Mouse (Mus musculus): ENCODE results near the gene Cbln1. TPM values are rescaled to one million over a fixed set of nuclear protein-coding genes. Genes with fewer than 3 reads are reported as not detected.

Gene Cbln1
- total RNA-seq, 2 experiments from 2014 or later = 0.16 TPM; not detected in 1

- DNase-seq = no peak
Measured at GRCm38 (mm10) chr8:87469931-87470833, 2.2 kb downstream of the Cbln1 start.

DNA sequence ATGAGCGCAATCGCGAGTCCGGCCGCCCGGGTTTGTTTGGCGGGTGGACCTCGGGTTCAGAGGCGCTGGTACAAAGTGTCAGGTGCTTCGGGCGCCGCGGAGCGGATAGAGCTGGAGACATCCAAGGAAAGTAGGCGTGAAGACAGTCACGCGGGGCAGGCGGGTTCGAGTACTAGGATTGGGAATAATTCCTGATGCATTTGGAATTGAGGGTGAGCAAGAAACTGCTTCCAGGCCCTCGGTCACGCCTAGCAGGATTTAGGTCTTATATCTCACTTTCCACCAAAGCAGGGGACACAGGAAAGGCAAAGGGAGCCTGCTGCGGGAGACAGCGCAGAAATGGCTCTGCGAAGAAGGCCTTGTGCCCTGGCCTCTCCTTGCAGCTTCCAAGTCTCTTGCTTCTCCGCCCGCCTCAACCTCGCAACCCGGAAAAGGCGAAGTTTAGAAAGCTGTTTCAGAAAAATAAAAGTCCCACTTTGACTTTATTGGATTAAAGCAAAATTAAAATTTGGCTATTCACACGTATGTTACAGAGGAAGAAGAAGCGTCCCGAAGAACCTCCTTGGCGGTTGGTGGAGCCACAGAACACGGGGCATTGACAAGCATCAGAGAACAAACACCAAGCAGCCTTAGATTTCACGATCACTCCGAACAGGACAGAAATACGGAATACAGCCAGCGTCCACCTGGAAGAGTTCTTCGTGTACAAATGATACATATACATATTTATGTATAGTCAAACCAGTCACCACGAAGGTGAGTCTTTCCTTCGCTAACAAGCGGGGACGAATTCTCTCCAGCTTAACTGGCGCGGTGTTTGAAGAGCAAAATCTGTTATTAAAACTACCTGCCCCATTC lies 3.2 kb downstream of the Cbln1 start:
- DNase-seq = no peak

- DNase-seq = no peak
Measured at GRCm38 (mm10) chr8:87468416-87468957, 3.9 kb downstream of the Cbln1 start.

- DNase-seq = no peak
Measured at GRCm38 (mm10) chr8:87467906-87468305, 4.5 kb downstream of the Cbln1 start.

GRCm38 (mm10) chr8:87466936-87467602 lies 5.3 kb downstream of the Cbln1 start:
- DNase-seq = no peak

DNA sequence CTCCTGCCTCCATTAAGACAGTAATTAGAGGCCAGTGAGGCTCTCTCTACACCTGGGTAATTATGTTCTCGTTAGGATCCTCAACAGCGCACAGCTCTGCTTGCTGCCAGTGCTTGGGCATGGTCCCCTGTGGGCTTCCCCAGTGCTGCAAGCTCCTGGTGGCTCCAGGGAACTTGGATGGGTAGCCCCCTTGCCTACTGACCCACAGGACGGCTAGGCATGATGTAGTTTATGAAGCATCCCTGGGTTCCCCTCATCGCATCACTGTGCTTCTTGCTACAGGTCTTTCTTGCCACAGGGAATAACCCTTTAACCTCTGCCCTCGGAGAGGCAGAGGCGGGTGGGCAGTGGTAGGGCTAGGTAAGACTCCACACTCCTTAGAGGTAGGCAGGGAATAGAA lies 6.1 kb downstream of the Cbln1 start:
- DNase-seq = no peak

GRCm38 (mm10) chr8:87464446-87464845 lies 8.0 kb downstream of the Cbln1 start:
- DNase-seq = no peak

GRCm38 (mm10) chr8:87461801-87462200 lies 10.6 kb downstream of the Cbln1 start:
- DNase-seq = no peak

- no peak for DNase-seq
Measured at GRCm38 (mm10) chr8:87456949-87457348, 15.5 kb downstream of the Cbln1 start.

- no peak for DNase-seq
Measured at GRCm38 (mm10) chr8:87452815-87453214, 19.6 kb downstream of the Cbln1 start.

- DNase-seq = no peak
Measured at GRCm38 (mm10) chr8:87451737-87452136, 20.7 kb downstream of the Cbln1 start.

DNA sequence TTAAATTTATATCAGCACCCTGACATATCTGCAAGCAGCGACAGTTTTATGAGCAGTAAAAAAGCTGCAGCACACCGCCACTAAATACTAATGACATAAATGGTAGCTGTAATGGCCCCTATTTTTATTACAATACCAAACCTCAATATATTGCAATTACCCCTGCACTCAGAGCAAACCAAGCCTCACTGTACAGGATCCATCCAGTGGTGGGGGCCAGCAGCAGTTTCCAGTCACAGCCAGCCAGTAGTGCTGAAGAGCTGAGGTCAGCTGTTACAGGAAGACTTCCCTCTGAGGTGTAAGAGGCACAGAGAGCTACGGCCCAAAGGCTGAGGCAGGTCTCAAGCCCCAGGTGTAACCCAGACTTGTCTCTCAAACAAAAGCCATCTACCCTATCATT lies 37.8 kb downstream of the Cbln1 start:
- DNase-seq = no peak

DNA sequence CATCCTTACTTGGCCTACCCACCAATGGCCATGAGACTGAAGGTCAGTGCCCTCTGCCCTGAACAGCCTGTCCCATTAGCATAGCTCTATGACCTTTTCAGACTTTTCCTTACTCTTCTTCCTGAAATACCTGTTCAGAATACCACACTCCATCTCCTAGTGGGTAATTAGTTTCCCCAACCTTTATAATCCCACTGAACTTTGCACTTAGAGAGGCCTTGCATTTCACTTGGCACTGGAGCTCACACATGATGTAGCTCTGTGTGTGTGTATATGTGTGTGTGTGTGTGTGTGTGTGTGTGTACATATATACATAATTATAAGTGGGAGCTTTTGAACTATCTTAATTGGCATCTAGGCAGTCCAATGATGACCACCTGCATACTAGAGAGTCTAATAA lies 45.2 kb downstream of the Cbln1 start:
- DNase-seq = no peak

- DNase-seq = no peak
Measured at GRCm38 (mm10) chr8:87424706-87425105, 47.7 kb downstream of the Cbln1 start.

DNA sequence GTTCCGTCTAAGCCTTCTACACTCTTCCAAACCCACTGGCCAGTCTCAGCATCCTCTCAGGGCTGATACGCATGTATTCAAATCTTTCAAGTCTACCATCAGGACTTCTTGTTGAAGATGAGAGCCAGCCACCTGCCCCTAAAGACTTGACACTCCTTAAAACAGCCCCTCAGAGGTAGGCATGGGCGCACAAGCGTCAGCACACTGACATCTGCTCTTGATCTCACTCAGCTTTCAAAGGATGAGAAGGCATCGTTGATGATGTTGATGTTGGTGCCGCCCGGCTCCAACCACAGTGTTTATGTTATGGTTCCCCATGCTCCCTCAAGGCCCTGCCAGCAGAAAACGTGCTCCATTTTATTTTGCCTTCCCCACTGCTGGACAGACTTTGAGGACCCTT lies 50.7 kb downstream of the Cbln1 start:
- no peak for DNase-seq

Other genes with a start within 250 kb of the Cbln1 start
- gene 4933402J07Rik, start 91.2 kb upstream of the Cbln1 start, total RNA-seq (2021) = not detected

Data from gastrocnemius, postnatal 25 days (tissue).